Mouse (Mus musculus): ENCODE results near the gene Rps6ka4.

The Rps6ka4 gene

DNA sequence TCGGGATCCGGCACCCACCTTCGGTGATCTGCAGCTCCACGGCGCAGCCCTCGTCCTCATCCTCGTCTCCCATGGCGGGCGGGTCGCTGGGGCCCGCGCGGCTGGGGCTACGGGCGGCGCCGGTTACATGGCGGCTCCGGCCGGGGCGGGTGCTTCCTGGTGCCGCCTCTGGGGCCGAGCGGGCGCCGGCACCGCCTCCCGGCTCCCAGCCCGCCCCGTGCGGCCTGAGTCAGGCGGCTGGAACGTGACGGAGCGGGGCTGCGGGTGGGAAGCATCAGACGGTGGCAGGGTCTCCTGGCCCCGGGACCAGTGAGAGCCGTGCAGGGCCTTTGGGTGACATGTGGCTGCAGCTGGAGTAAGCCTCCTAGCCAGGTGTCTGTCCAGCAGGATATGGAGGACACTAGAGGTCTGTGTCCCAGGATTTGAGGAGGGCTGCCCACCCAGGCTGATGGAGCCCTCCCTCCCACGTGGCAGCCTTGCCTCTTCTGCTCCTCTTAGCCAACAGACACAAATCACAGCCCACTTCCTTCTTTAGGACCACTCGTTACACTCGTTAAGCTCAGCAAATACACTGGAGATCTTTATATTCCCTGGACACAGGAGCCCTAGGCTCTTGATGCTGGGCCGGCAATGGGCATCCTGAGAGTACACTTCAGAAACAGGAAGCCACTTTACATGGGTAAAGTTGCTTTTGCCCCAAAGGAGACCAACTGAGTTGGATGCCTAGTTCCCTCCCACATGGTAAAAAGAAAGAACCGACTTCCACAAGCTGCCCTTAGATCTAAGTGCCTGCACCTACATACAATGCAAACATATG is at the start of gene Rps6ka4:
Gene Rps6ka4, minus strand, starts transcription at position 162 of the 817 bp plus-strand sequence.
- DNase-seq = peak; percentile 74

GRCm38 (mm10) chr19:6877965-6878364 is 37.5 kb upstream of the Rps6ka4 start:
- DNase-seq = no peak

DNA sequence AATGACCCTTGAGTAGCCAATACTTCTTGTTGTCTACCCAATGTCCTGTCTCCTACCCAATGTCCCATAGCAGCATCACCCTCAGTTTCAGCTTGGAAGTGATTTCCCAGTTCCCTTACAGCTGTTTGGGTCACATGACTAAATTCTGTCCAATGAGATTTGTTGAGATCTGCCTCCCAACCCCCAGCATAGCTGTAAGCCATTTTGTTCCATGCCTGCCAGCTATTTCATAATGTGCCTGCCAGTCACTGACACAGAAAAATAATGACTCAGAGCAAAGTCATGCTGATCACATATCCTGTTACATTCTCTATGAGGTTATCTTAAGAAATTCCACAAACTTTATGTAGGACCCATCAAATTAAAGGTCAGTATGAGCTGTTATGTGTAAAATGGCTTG is 36.4 kb upstream of the Rps6ka4 start:
- DNase-seq = no peak

- DNase-seq = peak; percentile 34
Observed at GRCm38 (mm10) chr19:6875834-6876233, 35.4 kb upstream of the Rps6ka4 start.

GRCm38 (mm10) chr19:6874257-6874656 is 33.8 kb upstream of the Rps6ka4 start:
- no peak for DNase-seq

DNA sequence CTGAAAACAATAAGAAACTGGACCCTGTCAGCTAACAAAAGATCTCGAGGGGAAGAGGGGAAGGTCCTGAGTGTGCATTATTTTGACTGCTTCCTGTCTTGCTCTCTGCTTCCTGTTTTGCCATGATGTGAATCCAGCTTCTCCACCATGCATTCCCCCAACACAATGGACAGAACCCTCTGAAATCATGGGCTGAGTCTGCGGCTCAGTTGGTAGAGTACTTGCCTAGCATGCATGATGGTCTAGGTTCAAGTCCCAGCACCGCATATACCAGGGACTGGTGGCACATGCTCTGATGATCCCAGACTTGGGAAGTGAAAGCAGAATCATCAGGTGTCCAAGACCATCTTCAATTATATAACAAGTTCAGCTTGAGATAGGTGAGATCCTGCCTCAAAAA is 32.3 kb upstream of the Rps6ka4 start:
- DNase-seq = no peak

- DNase-seq = no peak
Observed at GRCm38 (mm10) chr19:6871574-6872271, 31.3 kb upstream of the Rps6ka4 start.

DNA sequence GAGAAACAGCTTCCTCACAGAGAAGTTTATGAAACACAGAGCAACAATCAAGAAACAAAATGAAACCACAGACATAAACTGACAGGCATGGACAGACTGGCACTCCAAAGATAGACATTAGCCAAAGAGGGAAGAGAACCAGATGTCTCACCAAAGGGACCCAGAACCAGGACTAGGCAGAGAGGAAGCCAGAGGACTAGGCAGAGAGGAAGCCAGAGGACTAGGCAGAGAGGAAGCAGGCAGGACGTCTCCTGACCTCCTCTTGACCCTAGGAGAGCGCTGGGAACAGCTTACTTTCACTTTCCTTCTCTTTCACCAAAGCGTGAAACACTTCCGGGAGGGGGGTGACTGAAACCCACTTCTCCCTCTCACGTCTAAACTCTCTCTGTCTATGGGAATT is 28.9 kb upstream of the Rps6ka4 start:
- DNase-seq = no peak

- DNase-seq = no peak
Observed at GRCm38 (mm10) chr19:6861451-6861850, 21.0 kb upstream of the Rps6ka4 start.

DNA sequence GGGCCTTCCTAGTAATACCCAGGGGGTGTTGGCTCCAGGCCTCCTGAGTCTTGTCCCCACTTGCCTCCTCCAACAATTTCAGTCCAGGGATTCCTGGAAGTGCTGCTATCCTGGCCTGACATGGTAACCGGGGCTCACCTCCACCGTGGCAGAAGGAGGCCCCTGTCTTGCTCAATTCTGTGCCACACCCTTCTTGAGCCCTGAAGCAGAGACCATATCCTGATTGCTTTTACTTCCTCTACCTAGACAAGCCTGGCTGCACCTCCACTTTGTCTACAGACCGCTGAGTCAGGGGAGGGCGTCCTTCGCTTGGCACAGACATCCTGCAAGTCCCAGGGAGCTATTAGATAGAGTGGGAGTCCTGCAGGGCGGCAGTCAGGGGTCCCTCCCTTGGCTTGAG is 20.3 kb upstream of the Rps6ka4 start:
- no peak for DNase-seq

GRCm38 (mm10) chr19:6859971-6860370 is 19.5 kb upstream of the Rps6ka4 start:
- no peak for DNase-seq

GRCm38 (mm10) chr19:6859032-6859651 is 18.7 kb upstream of the Rps6ka4 start:
- DNase-seq = no peak

GRCm38 (mm10) chr19:6858031-6858430 is 17.6 kb upstream of the Rps6ka4 start, which contains the start of gene Ccdc88b:
Gene Ccdc88b, minus strand, starts transcription at chr19:6858211.
- no peak for DNase-seq

- no peak for DNase-seq
Observed at GRCm38 (mm10) chr19:6857391-6858005, 17.1 kb upstream of the Rps6ka4 start.

- DNase-seq = no peak
Observed at GRCm38 (mm10) chr19:6857003-6857360, 16.5 kb upstream of the Rps6ka4 start.

DNA sequence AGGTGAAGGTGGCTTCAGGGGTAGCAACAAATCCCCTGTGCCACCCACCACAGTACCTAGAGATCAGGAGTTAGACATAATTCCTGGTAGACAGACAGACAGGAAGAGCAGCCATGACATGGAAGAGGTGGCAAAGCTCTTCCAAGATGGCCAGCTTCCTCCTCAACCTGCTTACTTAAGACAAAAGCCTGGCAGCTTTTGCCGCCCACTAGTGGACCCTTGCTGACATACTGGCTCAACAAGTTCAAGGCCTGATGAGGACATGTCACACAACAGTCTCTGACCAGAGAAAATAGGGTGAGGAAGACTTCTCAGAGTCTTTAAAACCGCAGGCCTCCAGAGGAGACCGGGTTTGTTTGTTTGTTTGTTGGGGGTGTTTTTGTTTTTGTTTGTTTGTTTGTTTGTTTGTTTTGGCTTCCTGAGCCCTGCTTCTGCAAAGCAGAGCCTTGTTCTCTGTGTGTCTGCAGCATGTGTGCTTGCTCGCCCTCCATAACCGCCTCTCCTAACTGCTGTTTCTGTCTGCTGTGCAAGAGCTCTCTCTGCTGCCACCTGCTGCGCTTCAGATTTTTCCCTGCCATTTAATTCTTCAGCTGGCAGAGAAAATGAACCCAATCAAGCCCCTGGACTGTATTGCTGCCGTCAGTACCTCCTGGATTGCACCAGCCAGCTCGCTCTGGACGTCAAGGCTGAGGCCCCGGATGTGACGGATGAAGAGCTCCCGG is 16.0 kb upstream of the Rps6ka4 start:
- DNase-seq = peak; percentile 47

DNA sequence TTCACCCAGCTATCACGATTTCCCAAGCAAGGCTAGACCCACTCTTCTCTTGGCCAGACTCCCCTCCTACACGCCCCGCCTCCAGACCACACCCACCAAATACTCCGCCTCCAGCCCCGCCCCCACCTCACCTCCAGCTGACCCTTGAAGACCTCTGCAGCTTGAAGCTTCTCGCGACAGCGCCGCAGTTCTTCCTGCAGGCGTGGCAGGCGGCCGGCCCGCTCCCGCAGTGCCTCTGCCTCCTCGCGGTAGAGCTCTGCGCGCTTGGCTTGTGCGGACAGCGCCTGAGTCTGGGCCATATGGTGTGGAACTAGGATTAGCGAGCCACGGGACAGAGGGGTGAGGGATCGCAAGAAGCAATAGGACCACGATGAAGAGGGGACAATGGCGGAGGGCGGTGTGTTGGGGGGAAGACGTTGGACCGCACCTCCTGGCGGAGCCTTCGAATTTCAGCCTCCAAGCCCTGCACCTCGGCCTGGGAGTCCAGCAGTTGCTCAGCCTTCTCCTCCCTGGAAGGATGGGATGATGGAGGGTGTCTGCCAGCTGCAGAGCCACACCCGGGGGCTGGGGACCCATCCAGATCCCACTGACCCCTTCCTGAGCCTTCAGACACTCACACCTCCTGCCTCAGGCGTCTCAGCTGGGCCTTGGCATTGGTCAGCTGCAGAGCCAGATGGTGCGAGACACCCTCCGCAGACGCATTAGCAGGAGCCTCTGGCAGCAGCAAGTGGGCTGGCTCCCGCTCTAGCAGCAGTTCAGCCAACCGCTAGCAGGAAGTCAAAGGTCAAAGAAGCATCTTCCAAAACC is 15.0 kb upstream of the Rps6ka4 start:
- no peak for DNase-seq

DNA sequence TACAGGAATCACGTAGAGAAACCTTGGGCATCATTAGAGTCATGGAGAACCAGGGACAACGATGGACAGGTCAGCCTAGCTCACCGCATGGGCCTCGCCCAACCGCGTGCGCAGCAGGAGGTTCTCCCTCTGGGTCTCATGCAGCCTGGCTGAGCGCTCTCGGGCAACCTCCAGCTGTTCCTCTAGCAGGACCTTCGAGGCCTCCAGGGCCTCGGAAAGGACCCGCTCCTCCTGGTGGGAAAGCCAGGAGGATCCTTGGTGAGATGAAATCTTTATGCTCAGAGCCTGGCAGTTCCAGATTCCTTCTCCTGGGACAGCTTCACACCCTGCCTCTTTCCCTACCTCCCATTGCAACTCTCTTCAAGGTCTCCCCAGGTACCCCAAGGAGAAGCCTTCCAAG is 14.2 kb upstream of the Rps6ka4 start:
- no peak for DNase-seq

- no peak for DNase-seq
Observed at GRCm38 (mm10) chr19:6853903-6854302, 13.5 kb upstream of the Rps6ka4 start.

GRCm38 (mm10) chr19:6852393-6853305 is 12.2 kb upstream of the Rps6ka4 start:
- no peak for DNase-seq

DNA sequence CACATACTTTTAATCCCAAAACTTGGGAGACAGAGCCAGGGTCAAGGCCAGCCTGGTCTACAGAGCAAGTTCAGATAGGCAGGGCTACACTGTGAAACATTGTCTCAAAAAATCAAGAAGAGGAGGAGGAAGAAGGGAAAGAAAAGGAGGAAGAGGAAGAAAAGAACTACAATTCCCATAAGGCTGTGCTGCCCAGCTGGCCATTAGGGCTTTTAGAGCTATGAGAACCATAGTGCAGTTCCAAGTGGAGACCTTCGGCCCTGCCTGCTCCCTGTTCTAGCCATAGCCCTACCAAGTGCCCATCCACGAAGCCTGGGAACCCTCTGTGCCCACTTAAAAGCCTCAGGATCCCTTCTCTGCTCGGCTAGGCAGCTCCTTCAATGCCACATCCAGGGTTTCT is 11.1 kb upstream of the Rps6ka4 start:
- DNase-seq = no peak
